Mouse (Mus musculus) thymus, adult 2 months (tissue): ENCODE results near the gene Aaed1. TPM values are rescaled to one million over a fixed set of nuclear protein-coding genes. Genes with fewer than 3 reads are reported as not detected.

Source experiments
- DNase-seq: peaks from one replicate; pipeline ENCODE4 v3.0.0; 2021
- H3K27ac ChIP-seq: fragments of 200-500 bp; 2 replicates; pipeline ENCODE4 v1.5.1; 2012; ENCODE audit warnings: low read length, control low read depth; ENCODE audit not compliant: control insufficient read depth, insufficient read depth
- H3K27me3 ChIP-seq: fragments of 200-500 bp; 2 replicates; pipeline ENCODE4 v1.6.1; 2012; ENCODE audit warnings: mild to moderate bottlenecking, low read length, moderate library complexity, mixed read lengths; ENCODE audit not compliant: control insufficient read depth, insufficient read depth
- H3K36me3 ChIP-seq: fragments of 200-500 bp; 2 replicates; pipeline ENCODE4 v1.6.1; 2012; ENCODE audit warnings: mild to moderate bottlenecking, low read length, moderate library complexity; ENCODE audit not compliant: control insufficient read depth, insufficient read depth
- H3K4me1 ChIP-seq: fragments of 200-500 bp; replicated peaks from 2 replicates; pipeline ENCODE4 v1.6.1; 2012; ENCODE audit warnings: low read length; ENCODE audit not compliant: control insufficient read depth, insufficient read depth
- H3K4me3 ChIP-seq: fragments of 200-500 bp; 2 replicates; pipeline ENCODE4 v1.5.1; 2012; ENCODE audit warnings: mild to moderate bottlenecking, low read length, control low read depth, moderate library complexity; ENCODE audit not compliant: control insufficient read depth, insufficient read depth
- CTCF ChIP-seq: fragments of 200-500 bp; IDR thresholded peaks from 2 replicates; pipeline ENCODE4 v1.5.1; 2012; ENCODE audit warnings: mild to moderate bottlenecking, control low read depth, low read length, moderate library complexity, borderline replicate concordance; ENCODE audit not compliant: control insufficient read depth, poor library complexity, insufficient read depth; ENCODE audit errors: extremely low read depth
- POLR2A ChIP-seq: fragments of 200-500 bp; IDR thresholded peaks from 2 replicates; pipeline ENCODE4 v1.6.1; 2012; ENCODE audit warnings: mild to moderate bottlenecking, low read length, control low read depth, moderate library complexity; ENCODE audit not compliant: control insufficient read depth, poor library complexity, insufficient read depth; ENCODE audit errors: extremely low read depth
- WGBS: fragments of 180-500 bp; shearing (Covaris S2); methylation state at CpG from one replicate; pipeline ENCODE4 v1.1.7; 2018; 5-methylcytosine and 5-hydroxymethylcytosine counted together
- polyA plus RNA-seq: library from polyadenylated mRNA; depleted of rRNA; stranded (reverse); fragments of >200 nt; gene quantifications from 2 replicates; pipeline ENCODE4 v1.2.3, GENCODE M21; 2012

The Aaed1 gene
- polyA plus RNA-seq, 1 experiment, result 5.1 TPM

DNA sequence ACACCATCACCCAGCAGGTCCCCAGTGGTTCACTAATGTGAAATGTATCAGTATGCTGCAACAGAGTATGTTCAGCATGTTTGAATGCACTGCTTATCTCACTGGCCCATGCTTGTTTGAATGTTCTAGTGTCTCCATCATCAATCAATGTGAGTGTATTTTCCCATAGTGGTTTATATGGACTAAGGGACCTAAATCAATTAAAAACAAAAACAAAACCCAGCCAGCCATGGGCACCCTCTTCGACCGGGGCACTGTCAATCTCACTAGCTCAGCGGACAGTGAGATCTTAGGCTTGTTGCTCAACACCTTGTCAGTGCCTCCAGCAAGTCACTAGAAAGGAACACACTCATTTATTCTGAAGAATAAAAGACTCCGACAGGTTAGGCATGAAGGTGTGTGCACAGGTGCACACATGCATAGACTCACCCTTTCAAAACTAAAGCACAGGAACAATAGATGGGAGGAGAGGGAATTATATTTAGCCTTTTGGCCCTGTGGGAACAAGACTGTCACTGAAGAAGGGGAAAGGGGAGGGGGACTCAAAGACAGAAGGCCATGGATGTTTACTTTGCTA lies 67.7 kb downstream of the Aaed1 start:
- Histone ChIP-seq H3K4me3 (no peak overlapping the region), H3K27me3 (no peaks in the 10 kb centered on the region), H3K36me3 (no peaks in the 10 kb centered on the region), H3K4me1 (peaks cover 16% of the 10 kb centered on the region), H3K27ac (no peak overlapping the region)
- WGBS, result 94% methylated on average over 4 of the region's 4 CpGs
- TF ChIP-seq CTCF, result no peak
- no peak for TF ChIP-seq POLR2A
- no peak for DNase-seq

DNA sequence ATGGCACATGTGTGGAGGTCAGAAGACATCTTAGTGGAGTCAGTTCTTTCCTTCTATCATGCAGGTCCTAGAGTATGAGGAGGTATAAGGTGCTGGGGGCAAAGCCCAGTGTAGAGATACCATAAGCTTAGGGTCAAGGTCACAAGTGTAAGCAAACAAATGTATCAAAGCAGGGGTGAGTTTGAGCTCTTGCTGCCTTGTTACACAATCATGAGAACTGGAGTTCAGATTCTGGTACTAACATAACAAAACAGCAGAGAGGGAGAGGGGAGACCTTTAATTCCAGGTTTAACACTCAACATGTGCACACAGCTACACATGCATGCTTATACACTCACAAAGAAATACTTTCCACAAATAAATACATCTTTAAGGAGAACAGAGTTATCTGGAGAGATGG lies 69.8 kb downstream of the Aaed1 start:
- no peak for DNase-seq
- H3K27ac ChIP-seq, result no peak overlapping the region
- H3K4me1 ChIP-seq, result peaks cover 12% of the 10 kb centered on the region
- no peaks in the 10 kb centered on the region for H3K27me3 ChIP-seq
- no peak overlapping the region for H3K4me3 ChIP-seq
- TF ChIP-seq POLR2A (no peak), CTCF (no peak)
- no peaks in the 10 kb centered on the region for H3K36me3 ChIP-seq

DNA sequence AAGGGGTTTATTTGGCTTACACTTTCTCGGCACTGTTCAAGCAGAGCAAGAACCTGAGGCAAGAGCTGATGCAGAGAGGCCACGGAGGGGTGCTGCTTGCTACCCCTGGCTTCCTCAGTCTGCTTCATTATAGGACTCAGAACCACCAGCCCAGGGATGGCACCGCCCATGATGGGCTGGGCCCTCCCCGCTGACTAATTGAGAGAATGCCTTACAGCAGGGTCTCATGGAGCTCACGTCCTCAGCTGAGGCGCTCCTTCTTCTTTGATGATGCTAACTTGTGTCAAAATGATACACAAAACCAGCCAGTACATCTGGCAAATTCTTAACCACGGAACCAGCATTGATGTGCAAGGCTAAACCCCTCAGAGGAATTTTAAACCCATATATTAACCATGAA lies 71.9 kb downstream of the Aaed1 start:
- no peaks in the 10 kb centered on the region for H3K36me3 ChIP-seq
- TF ChIP-seq CTCF (no peak), POLR2A (no peak)
- H3K27me3 ChIP-seq, result no peaks in the 10 kb centered on the region
- peaks cover 10% of the 10 kb centered on the region for H3K4me1 ChIP-seq
- H3K4me3 ChIP-seq, result no peak overlapping the region
- no peak for DNase-seq
- WGBS, result 65% methylated on average over 7 of the region's 7 CpGs
- H3K27ac ChIP-seq, result no peak overlapping the region

DNA sequence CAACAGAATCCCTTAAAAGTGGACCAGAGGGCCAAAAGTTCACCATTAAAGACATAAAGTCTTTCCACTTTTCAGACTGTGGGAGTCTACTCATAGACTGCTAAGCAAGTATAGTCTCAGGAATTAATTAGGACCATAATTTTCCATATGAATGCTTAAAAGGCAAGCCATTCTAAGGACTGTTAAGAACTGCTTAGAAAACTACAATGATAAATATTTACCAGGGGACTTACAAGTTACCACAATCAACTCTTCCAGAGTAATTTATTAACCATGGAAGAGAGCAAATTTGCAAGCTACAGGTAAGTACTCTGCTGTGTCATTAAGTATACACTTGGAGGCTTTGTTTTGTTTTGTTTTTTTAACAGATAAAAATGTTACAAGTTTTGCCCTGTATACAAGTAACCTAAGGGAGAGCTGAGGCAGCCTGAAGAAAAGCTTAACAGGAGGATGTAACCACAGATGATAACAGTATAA lies 74.8 kb downstream of the Aaed1 start:
- DNase-seq, result no peak
- H3K27me3 ChIP-seq, result no peaks in the 10 kb centered on the region
- peaks cover 8% of the 10 kb centered on the region; the same call in 1 of the 2 replicates for H3K4me1 ChIP-seq
- H3K4me3 ChIP-seq, result no peak overlapping the region
- no peaks in the 10 kb centered on the region for H3K36me3 ChIP-seq
- no peak overlapping the region for H3K27ac ChIP-seq
- TF ChIP-seq POLR2A (no peak), CTCF (no peak)

DNA sequence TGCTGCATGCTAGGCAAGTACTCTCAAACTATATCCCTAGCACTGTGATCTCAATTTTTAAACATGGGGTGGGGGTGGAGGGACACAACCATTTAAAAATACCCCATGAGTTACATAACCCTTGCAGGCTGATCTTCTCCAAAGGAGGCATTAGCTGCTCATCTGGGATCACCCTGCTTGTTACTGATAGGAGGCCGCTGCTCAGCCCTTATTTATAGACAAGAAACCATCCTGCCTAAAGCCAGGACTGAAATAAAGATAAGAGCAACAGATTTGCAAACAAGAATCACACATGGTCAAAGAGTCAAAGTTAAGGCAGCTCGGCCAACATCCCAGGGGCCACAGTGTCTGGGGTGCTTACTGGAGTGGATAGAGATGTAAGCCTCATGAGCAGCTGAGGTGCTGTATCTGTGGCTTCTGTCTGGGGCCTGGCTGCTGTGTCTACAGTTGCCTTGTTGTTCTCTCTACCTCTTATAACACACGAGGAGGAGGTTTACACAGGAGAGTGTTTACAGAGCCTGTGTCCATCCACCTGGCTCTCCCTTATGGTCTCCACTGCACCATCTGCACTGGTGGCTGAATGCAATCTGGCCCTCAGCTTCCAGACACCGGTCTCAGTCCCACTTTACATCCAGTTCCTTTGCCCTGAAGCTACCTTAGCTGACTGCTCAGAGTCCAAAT lies 75.4 kb downstream of the Aaed1 start:
- no peak overlapping the region for H3K27ac ChIP-seq
- 87% methylated on average over 4 of the region's 4 CpGs for WGBS
- peaks cover 8% of the 10 kb centered on the region; the same call in 1 of the 2 replicates for H3K4me1 ChIP-seq
- DNase-seq, result no peak
- H3K27me3 ChIP-seq, result no peaks in the 10 kb centered on the region
- no peaks in the 10 kb centered on the region for H3K36me3 ChIP-seq
- H3K4me3 ChIP-seq, result no peak overlapping the region
- TF ChIP-seq POLR2A (no peak), CTCF (no peak)

DNA sequence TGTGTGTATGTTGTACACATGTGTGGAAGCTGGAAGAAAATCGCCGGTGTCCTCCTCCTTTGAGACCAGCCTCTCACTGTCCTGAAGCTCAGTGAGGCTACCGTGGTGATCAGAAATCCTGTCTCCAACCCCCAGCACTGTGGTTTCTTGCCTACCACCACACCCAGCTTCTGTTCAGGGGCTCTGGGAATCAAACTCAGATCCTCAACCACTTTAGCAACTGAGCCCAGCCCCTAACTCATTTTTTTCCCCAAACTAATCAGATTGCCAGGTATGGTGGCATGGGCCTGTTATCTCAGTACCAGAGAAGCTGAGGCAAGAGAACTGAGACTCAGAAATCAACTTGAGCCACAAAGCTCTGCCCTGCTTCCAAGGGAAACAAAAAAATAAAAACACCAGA lies 76.7 kb downstream of the Aaed1 start:
- no peak overlapping the region for H3K27ac ChIP-seq
- H3K4me3 ChIP-seq, result no peak overlapping the region
- H3K27me3 ChIP-seq, result no peaks in the 10 kb centered on the region
- DNase-seq, result no peak
- TF ChIP-seq POLR2A (no peak), CTCF (no peak)
- H3K4me1 ChIP-seq, result peaks cover 5% of the 10 kb centered on the region; the same call in 1 of the 2 replicates
- H3K36me3 ChIP-seq, result no peaks in the 10 kb centered on the region
- WGBS, result 75% methylated on average over 3 of the region's 3 CpGs
